Mouse (Mus musculus) midbrain, embryonic 10.5 days (tissue): ENCODE measurements around the gene Dgkb. TPM values are rescaled to one million over a fixed set of nuclear protein-coding genes. Genes with fewer than 3 reads are reported as not detected.

Experiments used
- DNase-seq: peaks from one replicate; pipeline ENCODE4 v3.0.0-alpha.2; 2017; ENCODE audit warnings: low spot score
- H3K27ac ChIP-seq: fragments of 300-500 bp; sonication (generic); replicated peaks from 2 replicates; pipeline ENCODE4 v1.5.1; 2016; ENCODE audit warnings: mild to moderate bottlenecking
- H3K27me3 ChIP-seq: fragments of 300-500 bp; sonication (generic); 2 replicates; pipeline ENCODE4 v1.6.1; 2016; ENCODE audit warnings: low read depth, mild to moderate bottlenecking; ENCODE audit not compliant: poor library complexity, severe bottlenecking
- H3K36me3 ChIP-seq: fragments of 300-500 bp; sonication (generic); 2 replicates; pipeline ENCODE4 v1.6.1; 2016; ENCODE audit warnings: mild to moderate bottlenecking, moderate library complexity
- H3K4me1 ChIP-seq: fragments of 300-500 bp; sonication (generic); 2 replicates; pipeline ENCODE4 v1.6.1; 2016
- H3K4me3 ChIP-seq: fragments of 300-500 bp; sonication (generic); 2 replicates; pipeline ENCODE4 v1.5.1; 2016; ENCODE audit warnings: mild to moderate bottlenecking, moderate library complexity
- H3K9me3 ChIP-seq: fragments of 300-500 bp; sonication (generic); replicated peaks from 2 replicates; pipeline ENCODE4 v1.6.1; 2016; ENCODE audit warnings: mild to moderate bottlenecking
- WGBS: fragments of 180-500 bp; shearing (Covaris S2); methylation state at CpG from one replicate; pipeline ENCODE4 v1.1.7; 2016; 5-methylcytosine and 5-hydroxymethylcytosine counted together
- polyA plus RNA-seq: library from polyadenylated mRNA; unstranded; fragments of >200 nt; fragmentation: Nextera tagmentation; extraction: Ambion mirVana; gene quantifications from 2 replicates; pipeline ENCODE4 v1.2.1, GENCODE M21; 2016

Gene Dgkb
- polyA plus RNA-seq, 1 experiment from 2014 or later = 0.26 TPM

DNA sequence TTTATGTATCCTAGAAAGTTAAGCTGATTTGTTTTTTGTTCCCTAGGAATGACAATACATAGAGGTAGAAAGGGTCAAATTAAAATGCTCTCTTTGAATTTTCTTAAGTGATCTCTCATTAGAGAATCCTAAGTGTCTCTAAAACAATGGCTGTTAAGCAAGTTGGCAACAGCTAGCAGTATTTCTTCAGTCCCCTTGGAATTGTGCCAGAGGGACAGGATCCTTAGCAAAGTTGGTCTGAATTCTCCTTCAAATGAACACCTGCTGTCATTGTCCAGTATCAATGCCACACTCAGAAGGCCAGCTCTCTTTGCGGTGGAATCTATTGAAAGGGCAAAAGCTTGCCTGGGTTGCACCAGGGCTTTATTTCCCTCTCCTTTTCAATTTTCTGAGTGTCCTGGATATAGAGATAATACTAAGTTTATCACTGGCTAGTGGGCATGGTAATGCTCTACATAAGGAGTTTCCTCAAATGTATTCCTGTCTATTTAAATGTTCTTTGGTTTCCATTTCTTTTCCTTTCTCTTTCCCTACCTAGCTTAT is 510.3 kb downstream of the Dgkb start:
- no peaks in the 10 kb centered on the region for H3K27me3 ChIP-seq
- H3K27ac ChIP-seq = no peak overlapping the region
- no peaks in the 10 kb centered on the region for H3K9me3 ChIP-seq
- H3K36me3 ChIP-seq = no peaks in the 10 kb centered on the region
- no peak for DNase-seq
- H3K4me1 ChIP-seq = peaks cover 14% of the 10 kb centered on the region
- 40% methylated on average over 1 of the region's 1 CpGs for WGBS
- H3K4me3 ChIP-seq = no peak overlapping the region

DNA sequence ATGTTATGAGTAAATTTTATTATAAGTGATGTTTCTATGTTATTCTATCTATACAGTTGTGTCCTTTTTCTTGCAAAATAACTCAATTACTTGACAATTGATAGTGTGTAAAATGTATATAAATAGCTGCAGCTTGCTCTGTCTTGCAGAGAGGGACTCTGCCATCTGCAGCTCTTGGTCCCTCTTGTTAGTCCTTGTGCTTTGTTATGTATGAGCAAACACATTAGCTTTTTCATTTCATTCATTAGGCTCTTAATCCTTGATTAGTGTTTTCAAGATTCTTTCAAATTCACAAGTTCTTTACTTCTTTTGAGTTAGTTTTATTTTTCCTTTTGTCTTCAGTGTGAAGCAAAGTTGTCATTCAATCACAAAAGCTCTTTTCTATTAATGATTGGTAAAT is 511.3 kb downstream of the Dgkb start:
- peaks cover 14% of the 10 kb centered on the region for H3K4me1 ChIP-seq
- no peak overlapping the region for H3K4me3 ChIP-seq
- no peaks in the 10 kb centered on the region for H3K9me3 ChIP-seq
- no peak for DNase-seq
- H3K27ac ChIP-seq = no peak overlapping the region
- H3K36me3 ChIP-seq = no peaks in the 10 kb centered on the region
- no peaks in the 10 kb centered on the region for H3K27me3 ChIP-seq

DNA sequence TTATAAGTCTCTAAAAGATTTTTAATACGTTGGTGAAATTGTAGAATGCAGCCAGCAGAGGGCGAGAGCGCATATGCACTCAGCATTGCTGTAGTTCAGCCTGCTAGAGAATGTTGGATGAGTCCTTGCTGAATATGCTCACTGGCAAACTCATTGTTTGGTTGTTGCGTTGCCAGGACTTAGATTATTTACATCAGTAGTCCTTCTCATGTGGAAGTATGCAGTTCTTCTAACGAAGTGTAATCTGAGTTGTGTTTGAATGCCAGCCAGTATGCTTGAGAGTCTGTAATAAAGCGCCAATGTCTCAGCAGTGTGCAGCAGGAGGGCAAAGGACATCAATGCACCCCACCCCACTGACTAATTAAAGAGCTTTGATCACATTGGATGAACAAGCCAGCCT is 525.1 kb downstream of the Dgkb start:
- H3K36me3 ChIP-seq = no peaks in the 10 kb centered on the region
- peak; percentile 45 for DNase-seq
- no peak overlapping the region for H3K4me3 ChIP-seq
- WGBS = 16% methylated on average over 6 of the region's 6 CpGs
- no peaks in the 10 kb centered on the region for H3K27me3 ChIP-seq
- H3K27ac ChIP-seq = no peak overlapping the region
- H3K4me1 ChIP-seq = no peaks in the 10 kb centered on the region
- H3K9me3 ChIP-seq = no peaks in the 10 kb centered on the region

DNA sequence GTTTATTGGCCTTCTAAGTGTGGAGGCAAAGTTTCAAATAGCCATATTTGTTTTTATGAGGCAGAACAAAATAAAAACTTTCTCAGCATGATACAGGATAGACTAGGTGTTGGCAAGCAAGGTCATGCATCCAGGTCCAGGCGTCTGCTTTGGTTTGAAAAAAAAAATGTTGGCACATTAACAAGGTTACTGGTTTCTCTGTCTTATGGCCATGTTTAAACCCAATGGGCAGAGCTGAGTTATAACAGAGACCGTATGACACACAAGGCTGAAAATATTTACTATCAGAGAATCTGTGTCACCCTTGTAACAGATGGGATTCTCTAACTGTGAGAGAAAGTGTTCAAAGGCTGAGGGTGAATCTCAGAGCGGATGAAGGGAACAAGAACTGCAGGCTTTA is 535.0 kb downstream of the Dgkb start:
- Histone ChIP-seq H3K27ac (no peak overlapping the region), H3K4me3 (no peak overlapping the region), H3K27me3 (no peaks in the 10 kb centered on the region), H3K36me3 (no peaks in the 10 kb centered on the region), H3K9me3 (no peaks in the 10 kb centered on the region), H3K4me1 (no peaks in the 10 kb centered on the region)
- 81% methylated on average over 3 of the region's 3 CpGs for WGBS
- no peak for DNase-seq

DNA sequence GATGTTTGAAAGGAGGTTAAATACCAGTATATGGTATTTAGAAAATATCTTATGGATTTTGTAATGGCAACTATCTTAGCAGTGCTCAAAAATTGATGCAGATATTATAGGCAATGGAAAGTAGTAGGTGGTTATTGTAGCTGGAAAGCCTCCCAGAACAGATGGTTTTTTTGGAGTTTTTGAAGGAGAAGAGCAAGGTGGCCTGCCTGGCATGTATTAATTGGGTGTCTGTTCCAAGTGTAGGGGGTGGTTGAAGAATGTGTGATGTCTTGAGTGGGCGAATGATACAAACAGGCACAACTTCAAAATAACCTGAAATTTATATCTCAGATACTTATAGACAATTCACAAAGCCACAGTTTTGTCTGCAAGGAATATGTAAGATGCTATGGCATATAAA is 538.9 kb downstream of the Dgkb start:
- no peaks in the 10 kb centered on the region for H3K27me3 ChIP-seq
- no peak for DNase-seq

DNA sequence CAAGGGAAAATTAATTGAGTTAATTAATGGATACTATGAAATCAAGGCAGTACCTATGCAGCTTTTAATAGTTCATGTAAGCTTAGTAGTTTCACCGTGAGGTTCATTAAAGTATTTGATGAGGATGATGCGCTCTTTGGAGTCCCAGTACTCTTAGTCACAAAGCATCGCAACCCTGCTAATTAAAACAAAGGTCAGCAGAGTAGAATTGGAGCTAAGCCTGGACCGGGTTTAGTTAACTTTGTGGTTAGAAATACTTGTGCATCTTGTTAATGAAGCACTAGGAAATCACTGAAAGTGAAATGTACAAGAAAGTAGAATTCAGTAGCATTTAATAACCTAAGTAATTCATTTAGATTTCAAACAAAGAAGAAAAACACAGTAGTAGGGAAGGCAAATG is 544.0 kb downstream of the Dgkb start:
- H3K4me3 ChIP-seq = no peak overlapping the region
- 86% methylated on average over 4 of the region's 4 CpGs for WGBS
- no peaks in the 10 kb centered on the region for H3K4me1 ChIP-seq
- no peaks in the 10 kb centered on the region for H3K36me3 ChIP-seq
- no peak for DNase-seq
- no peak overlapping the region for H3K27ac ChIP-seq
- H3K9me3 ChIP-seq = no peaks in the 10 kb centered on the region
- no peaks in the 10 kb centered on the region for H3K27me3 ChIP-seq

More for the DNA sequence above, 538.9 kb downstream of the Dgkb start:
- Histone ChIP-seq H3K4me3 (no peak overlapping the region), H3K36me3 (no peaks in the 10 kb centered on the region), H3K27ac (no peak overlapping the region), H3K4me1 (no peaks in the 10 kb centered on the region), H3K9me3 (no peaks in the 10 kb centered on the region)
- 90% methylated on average over 1 of the region's 1 CpGs for WGBS

DNA sequence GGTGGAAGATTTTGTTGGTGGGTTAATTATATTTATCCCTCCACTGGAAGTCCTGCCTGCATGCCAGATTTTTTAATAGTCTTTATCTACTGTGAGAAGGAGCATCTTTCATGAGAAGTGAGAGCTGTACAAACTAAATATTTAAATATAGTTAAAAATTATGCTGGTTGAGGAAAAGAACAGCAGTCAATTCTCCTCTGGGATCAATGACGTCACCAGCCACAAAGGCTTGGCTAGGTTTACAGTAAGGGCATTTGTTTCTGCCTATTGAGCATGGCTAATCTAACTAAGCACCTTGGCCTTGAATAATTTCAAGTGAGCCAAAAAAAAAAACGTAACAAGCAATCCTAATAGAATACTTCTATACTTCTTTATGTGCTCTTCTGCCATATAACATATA is 554.1 kb downstream of the Dgkb start:
- Histone ChIP-seq H3K27me3 (no peaks in the 10 kb centered on the region), H3K4me1 (no peaks in the 10 kb centered on the region), H3K36me3 (no peaks in the 10 kb centered on the region), H3K27ac (no peak overlapping the region), H3K4me3 (no peak overlapping the region), H3K9me3 (no peaks in the 10 kb centered on the region)
- no peak for DNase-seq
- WGBS = 81% methylated on average over 2 of the region's 2 CpGs

DNA sequence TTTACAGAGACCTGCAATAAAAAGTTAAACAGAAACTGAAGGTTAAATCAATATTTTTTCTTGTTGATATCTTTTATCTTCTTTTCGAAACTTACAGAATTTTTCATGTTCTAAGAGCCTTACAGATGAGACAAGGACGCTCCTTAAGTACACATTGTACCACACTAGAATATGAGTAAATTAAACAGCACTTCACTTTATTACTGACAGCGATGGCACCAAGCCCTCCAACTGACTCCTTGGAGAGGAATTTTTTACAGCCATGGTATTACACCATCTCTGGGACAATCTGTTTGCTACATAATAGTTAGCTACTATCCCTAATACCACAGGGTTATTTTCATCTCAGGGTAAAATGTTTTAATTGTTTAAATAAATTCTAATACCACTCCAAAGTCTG is 556.6 kb downstream of the Dgkb start:
- DNase-seq = no peak
- 83% methylated on average over 3 of the region's 3 CpGs for WGBS
- Histone ChIP-seq H3K4me1 (no peaks in the 10 kb centered on the region), H3K36me3 (no peaks in the 10 kb centered on the region), H3K4me3 (no peak overlapping the region), H3K27me3 (no peaks in the 10 kb centered on the region), H3K9me3 (no peaks in the 10 kb centered on the region), H3K27ac (no peak overlapping the region)

DNA sequence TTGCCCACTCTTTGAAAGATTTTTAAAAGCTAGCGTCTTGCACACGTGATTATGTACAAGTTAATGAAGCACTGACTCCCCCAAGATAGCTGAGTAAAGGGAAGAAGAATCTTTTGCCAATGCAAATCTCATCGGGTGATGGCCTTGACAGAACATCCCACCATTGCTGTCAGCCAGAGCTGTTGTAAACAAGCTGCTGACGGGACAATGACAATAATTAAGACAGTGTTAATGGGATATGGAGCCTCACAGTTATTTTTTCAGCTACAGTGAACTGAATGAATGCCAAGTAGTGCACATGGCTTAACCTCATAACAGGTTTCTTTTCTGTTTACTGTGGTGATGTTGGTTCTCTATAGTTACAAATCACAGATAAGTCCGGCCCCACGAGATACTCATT is 568.4 kb downstream of the Dgkb start:
- no peak overlapping the region for H3K4me3 ChIP-seq
- H3K9me3 ChIP-seq = no peaks in the 10 kb centered on the region
- H3K27me3 ChIP-seq = no peaks in the 10 kb centered on the region
- H3K27ac ChIP-seq = no peak overlapping the region
- no peak for DNase-seq
- WGBS = 86% methylated on average over 6 of the region's 6 CpGs
- H3K4me1 ChIP-seq = no peaks in the 10 kb centered on the region
- no peaks in the 10 kb centered on the region for H3K36me3 ChIP-seq

DNA sequence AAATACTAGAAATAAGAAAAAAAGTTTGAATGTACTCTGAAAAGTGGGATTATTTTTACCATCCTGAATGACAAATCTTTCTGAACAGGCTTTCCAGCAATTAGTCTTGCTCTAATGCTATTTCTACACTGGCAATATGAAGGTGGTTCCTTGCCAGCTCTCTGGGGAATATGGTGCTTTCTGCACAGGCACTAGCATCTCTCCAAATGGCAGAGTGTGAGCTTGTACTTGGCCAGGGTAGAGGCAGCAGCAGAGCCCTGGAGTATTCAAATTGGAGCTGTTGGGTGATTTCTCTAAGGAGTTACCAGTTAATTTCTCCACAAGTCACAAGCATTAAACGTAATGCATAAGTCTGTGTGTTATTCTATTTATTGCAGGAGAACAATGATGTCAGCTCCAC is 569.5 kb downstream of the Dgkb start:
- H3K9me3 ChIP-seq = no peaks in the 10 kb centered on the region
- no peaks in the 10 kb centered on the region for H3K36me3 ChIP-seq
- no peak for DNase-seq
- no peaks in the 10 kb centered on the region for H3K27me3 ChIP-seq
- 98% methylated on average over 1 of the region's 1 CpGs for WGBS
- H3K4me1 ChIP-seq = no peaks in the 10 kb centered on the region
- no peak overlapping the region for H3K4me3 ChIP-seq
- no peak overlapping the region for H3K27ac ChIP-seq

DNA sequence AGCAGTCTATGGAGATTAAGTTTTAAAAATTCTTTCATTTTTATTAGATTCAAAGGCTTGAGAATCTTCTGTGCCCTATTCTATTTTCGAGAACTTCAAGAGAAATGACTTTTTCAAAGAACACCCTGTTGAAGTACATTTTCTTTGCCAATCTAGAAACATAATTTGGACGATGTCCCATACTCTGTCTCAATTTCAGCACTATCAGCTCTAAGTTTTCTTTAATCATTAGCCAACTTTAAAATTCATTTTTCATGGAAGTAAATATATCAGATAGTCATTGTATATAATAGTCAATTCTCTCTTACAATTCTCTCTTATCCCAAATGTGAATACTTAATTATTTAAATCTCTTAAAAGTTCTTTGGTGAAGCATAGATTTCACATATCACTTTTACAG is 570.1 kb downstream of the Dgkb start:
- Histone ChIP-seq H3K4me3 (no peak overlapping the region), H3K36me3 (no peaks in the 10 kb centered on the region), H3K27ac (no peak overlapping the region), H3K4me1 (no peaks in the 10 kb centered on the region), H3K27me3 (no peaks in the 10 kb centered on the region), H3K9me3 (no peaks in the 10 kb centered on the region)
- no peak for DNase-seq
- 84% methylated on average over 2 of the region's 2 CpGs for WGBS

DNA sequence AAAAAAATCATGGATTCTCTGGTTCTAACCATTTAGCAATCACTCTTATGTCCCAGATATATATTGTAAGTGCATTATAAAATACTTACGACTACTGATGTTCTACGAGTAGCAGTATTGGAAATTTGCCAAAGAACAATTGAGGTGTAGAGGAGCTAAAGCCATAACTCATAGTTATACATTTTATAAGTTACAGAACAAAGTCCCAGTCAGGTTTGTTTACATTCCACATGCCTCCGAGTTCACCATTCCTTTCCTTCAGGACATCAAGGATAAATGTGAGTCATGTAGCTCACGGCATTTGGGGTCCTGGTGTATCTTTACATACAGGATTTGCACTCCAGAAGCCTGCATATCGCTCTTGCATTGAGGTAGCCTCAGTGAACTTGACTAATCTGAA is 570.7 kb downstream of the Dgkb start:
- Histone ChIP-seq H3K27ac (no peak overlapping the region), H3K9me3 (no peaks in the 10 kb centered on the region), H3K4me1 (no peaks in the 10 kb centered on the region), H3K4me3 (no peak overlapping the region), H3K36me3 (no peaks in the 10 kb centered on the region), H3K27me3 (no peaks in the 10 kb centered on the region)
- WGBS = 89% methylated on average over 5 of the region's 5 CpGs
- DNase-seq = no peak

DNA sequence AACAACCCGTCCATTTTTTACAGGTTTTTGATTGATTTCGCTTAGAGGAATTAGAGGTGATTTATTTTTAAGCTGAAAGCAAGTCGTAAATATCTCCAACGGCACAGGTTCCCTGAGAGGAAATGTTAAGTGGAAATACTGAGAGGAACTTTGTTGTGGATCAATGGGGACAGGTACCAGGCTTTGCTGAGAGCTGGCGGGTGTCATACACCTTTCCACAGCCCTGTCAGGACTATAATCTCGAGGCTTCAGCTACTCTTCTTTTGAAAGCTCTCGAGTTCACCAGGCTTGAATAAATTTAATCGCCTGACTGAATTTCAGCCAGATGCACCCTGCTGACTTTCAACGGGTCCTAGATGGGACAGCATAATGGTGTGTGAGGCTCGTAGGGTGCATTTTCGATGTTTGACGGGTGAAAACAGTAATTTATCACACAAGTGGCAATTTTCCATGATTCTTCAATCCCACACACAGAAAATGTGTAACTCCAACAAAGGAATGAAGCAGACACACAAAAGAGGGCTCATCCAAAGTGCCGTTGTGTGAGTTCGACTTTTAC is 580.3 kb downstream of the Dgkb start:
- no peaks in the 10 kb centered on the region for H3K36me3 ChIP-seq
- H3K27ac ChIP-seq = no peak overlapping the region
- no peak overlapping the region for H3K4me3 ChIP-seq
- H3K9me3 ChIP-seq = no peaks in the 10 kb centered on the region
- DNase-seq = no peak
- no peaks in the 10 kb centered on the region for H3K27me3 ChIP-seq
- 62% methylated on average over 14 of the region's 14 CpGs for WGBS
- no peaks in the 10 kb centered on the region; the same call in 1 of the 2 replicates for H3K4me1 ChIP-seq

DNA sequence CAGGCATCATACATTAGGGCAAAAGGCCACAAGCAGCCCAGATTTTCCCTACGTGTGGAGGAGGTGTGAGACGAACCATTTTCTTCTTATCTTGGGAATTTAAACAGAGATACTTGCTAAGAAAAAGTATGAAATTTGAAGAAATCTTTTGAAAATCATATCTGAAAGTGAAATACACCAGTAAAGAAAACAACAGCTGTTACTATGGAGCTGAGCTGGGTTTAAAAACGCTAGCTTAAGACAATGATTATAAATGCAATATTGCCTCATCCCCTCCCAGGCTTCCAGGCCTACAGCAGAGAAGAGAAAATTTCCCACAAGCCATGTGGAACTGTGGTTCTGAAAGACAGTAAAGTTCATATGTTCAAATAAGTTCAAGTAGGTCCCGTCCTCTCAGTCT is 582.6 kb downstream of the Dgkb start:
- Histone ChIP-seq H3K27me3 (no peaks in the 10 kb centered on the region), H3K36me3 (no peaks in the 10 kb centered on the region), H3K9me3 (no peaks in the 10 kb centered on the region), H3K4me1 (no peaks in the 10 kb centered on the region; the same call in 1 of the 2 replicates), H3K4me3 (no peak overlapping the region), H3K27ac (no peak overlapping the region)
- 85% methylated on average over 4 of the region's 4 CpGs for WGBS
- DNase-seq = no peak
